Mouse (Mus musculus) heart, postnatal 14 days (tissue): ENCODE measurements around the gene Asf1b. TPM values are rescaled to one million over a fixed set of nuclear protein-coding genes. Genes with fewer than 3 reads are reported as not detected.
A peak's percentile ranks its signal among the peaks of the same experiment; 100 is the strongest.

Experiments
- DNase-seq, 2 experiments: peaks; one replicate each; pipeline ENCODE4 v3.0.0; 2021 to 2022
- intact Hi-C: fragments of 180-260 bp; cut with DNase I; formaldehyde crosslinking; loops from one replicate; pipeline ENCODE4 v1.15.1; 2025
- microRNA-seq, 2 experiments: library from miRNA; unstranded; fragments of <30 nt; microRNA quantifications; one replicate each; pipeline ENCODE4 v1.2.0; 2021 to 2022
- total RNA-seq, 2 experiments: library from RNA; stranded (reverse); gene quantifications; 2 replicates each; pipeline ENCODE4 v1.2.3; 2021

Gene Asf1b
- total RNA-seq, 2 experiments from 2014 or later = 2.8 to 4.4 TPM

DNA sequence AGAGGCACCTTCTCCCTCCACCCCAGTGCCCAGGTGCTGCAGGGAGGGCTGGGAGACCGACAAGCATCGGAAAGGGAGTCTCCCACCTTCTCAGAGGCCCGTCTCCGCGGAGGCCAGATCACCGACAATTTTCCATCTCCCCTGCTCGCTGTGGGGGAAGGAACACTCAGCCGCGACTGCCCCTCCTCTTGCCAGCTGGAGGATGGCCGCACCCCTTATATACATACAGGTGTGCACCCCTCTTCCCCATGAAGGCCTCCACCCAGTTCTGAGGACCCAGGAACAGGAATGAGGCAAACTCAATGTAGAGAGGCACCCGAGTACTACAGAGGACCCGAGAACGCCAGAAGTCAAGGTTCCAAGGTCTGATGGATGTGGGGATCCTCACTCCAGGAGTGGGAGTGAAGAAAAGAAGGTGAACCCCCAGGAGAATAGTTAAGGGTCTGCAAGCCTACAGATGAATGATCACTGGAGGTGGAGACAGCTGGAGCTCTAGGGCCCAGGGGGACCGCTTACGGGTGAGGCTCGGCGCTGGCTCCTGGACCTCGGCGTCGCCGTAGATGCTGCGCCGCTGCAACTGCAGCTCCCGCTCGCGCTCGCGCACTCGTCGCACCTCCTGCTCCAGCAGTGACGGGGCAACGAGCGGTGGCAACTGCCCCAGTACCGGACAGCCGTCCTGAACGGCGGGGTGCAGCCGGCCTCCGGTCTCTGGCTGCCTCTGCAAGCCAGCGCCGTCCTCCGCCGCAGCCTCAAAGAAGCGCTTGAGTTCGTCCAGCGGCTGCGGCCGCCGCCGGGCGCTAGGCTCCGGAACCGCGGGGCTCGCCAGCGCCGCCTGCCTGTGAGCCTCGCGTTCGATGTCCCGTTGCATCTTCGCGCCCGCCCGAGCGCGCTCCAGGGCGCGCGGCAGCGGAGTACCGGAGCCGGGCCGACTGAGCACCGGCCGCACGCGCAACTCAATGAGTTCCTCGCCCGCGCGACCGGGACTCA is 55.6 kb downstream of the Asf1b start:
- peak; percentile 89 to 90 for DNase-seq

DNA sequence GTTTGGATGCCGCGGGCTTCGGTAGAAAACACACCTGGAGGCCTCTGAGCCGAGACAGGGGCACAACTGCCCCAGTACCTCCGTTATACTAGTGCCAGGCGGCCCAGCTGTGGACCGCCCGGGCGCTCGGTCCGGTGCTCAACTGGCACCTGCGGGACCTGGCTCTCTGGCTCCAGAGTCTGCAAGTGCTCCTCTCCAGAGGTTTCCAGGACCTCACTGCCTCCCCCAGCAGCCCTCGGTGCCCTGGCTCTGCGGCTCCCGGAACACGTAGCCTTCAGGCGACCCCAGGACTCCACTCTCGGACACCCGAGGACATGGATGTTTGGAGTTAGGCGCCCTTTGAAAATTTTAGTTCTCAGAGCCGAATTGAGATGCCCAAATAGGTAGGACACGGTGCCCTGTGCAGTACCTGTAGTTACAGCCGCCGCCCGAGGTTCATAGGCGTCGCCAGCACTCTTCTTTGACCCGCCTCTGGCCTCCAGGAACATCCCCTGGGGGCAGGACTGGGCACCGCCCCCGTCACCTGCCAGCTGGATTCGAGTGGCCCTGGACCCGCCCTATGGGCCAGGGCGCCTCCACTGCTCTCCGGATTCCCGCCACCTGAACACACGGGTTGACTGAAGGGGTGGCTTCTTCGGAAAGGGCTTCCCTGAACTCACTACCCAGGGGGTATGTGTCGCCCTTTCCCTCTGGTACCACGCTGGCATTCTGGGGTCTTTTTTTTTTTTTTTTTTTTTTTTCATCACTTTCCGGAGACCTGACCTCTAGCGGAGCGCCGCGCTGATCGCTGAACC is 56.6 kb downstream of the Asf1b start, which contains the start of gene 2210011C24Rik:
2210011C24Rik (minus strand) TSS at position 467 of the 794 bp plus-strand sequence.
- peak in 1 of 2 experiments; percentile 22 for DNase-seq

More for the DNA sequence above, 55.6 kb downstream of the Asf1b start:
- intact Hi-C loops = loop anchor here (10.0 kb wide), 1 partner anchor 824 kb away; the partner anchor contains the start of gene Gadd45gip1

GRCm38 (mm10) chr8:84012499-84013165 is 57.3 kb downstream of the Asf1b start:
- DNase-seq = peak in 1 of 2 experiments; percentile 16
- intact Hi-C loops = loop anchor here (10.0 kb wide), 1 partner anchor 822 kb away; the partner anchor contains the start of gene Gadd45gip1

More for the DNA sequence above, 56.6 kb downstream of the Asf1b start, which contains the start of gene 2210011C24Rik:
- intact Hi-C loops = loop anchor here (10.0 kb wide), 1 partner anchor 823 kb away; the partner anchor contains the start of gene Gadd45gip1

- intact Hi-C loops = loop anchor here (10.0 kb wide), 1 partner anchor 819 kb away; the partner anchor contains the start of gene Gadd45gip1
- no peak for DNase-seq
Observed at GRCm38 (mm10) chr8:84015833-84016232, 60.5 kb downstream of the Asf1b start.

DNA sequence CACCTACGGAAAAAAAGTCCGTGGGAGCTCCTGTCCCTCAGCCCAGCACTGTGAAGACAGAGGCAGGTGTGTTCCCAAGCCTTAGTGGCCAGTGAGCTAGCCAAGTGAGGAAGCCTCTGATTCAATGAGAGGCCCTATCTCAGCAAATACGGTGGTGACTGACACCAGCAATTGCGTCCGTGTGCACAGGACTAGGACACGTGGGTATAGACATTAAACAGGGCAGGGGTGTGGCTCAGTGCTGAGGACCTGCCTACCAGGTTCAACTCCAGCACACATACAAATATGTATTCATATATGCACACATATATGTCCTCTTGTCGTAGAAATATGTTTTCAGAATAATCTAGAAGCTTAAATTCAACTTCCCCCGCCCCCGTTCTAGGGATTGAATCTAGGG is 64.4 kb downstream of the Asf1b start:
- no peak for DNase-seq
- intact Hi-C loops = loop anchor here (10.0 kb wide), 1 partner anchor 815 kb away; the partner anchor contains the start of gene Gadd45gip1

Small RNA genes lying within 50 kb of the gene (microRNA-seq; reads per million reads assigned to microRNA genes)
- gene Gm44330 (0 reads per million in 2 experiments), gene Gm44450 (0 reads per million in 2 experiments), gene Mir1199 (3.4 to 6.5 reads per million in 2 experiments), gene Mir8111 (6.0 to 6.2 reads per million in 2 experiments)

Other genes starting within 250 kb of the Asf1b start
- 10 to 100 TPM; 24.1 to 26.0 TPM for gene Ddx39, start 240.3 kb upstream of the Asf1b start, total RNA-seq
- 10 to 100 TPM; 56.7 to 59.2 TPM for gene Adgre5, start 214.2 kb upstream of the Asf1b start, total RNA-seq
- 10 to 100 TPM; 21.1 to 21.6 TPM for gene Adgrl1, start 55.4 kb upstream of the Asf1b start, total RNA-seq
- under 1 TPM; 0.22 to 0.91 TPM for gene Gm10644, start 302 bp upstream of the Asf1b start, total RNA-seq
- gene Prkaca, start 17.5 kb downstream of the Asf1b start, total RNA-seq = 100 to 1,000 TPM; 386 to 395 TPM
- 10 to 100 TPM; 28.4 to 32.3 TPM for gene Samd1, start 42.2 kb downstream of the Asf1b start, total RNA-seq
- gene 1700067K01Rik, start 46.0 kb downstream of the Asf1b start, total RNA-seq = under 1 TPM; 0.33 to 0.80 TPM
- 1 to 10 TPM; 1.8 to 2.3 TPM for gene 2210011C24Rik, start 56.7 kb downstream of the Asf1b start, total RNA-seq
- under 1 TPM; 0.26 to 0.27 TPM for gene Palm3, start 66.0 kb downstream of the Asf1b start, total RNA-seq
- 1 to 10 TPM; 4.2 to 5.8 TPM for gene Il27ra, start 87.1 kb downstream of the Asf1b start, total RNA-seq
- gene Rln3, start 89.5 kb downstream of the Asf1b start, total RNA-seq = not detected
- gene Gm10643, start 109.6 kb downstream of the Asf1b start, total RNA-seq = 1 to 10 TPM; 2.6 to 3.3 TPM
- gene Rfx1, start 111.3 kb downstream of the Asf1b start, total RNA-seq = 10 to 100 TPM; 12.2 to 12.7 TPM
- 1 to 10 TPM; 9.7 to 9.8 TPM for gene Dcaf15, start 149.3 kb downstream of the Asf1b start, total RNA-seq
- gene Podnl1, start 170.5 kb downstream of the Asf1b start, total RNA-seq = under 1 TPM in 1 of 2 experiments, not detected in 1; 0.12 TPM
- 10 to 100 TPM; 12.8 to 13.5 TPM for gene Cc2d1a, start 192.4 kb downstream of the Asf1b start, total RNA-seq
- gene 4930432K21Rik, start 192.5 kb downstream of the Asf1b start, total RNA-seq = under 1 TPM; 0.33 to 0.37 TPM
- gene Nanos3, start 229.7 kb downstream of the Asf1b start, total RNA-seq = 1 to 10 TPM; 1.8 to 2.0 TPM